Mouse (Mus musculus) thymus, postnatal 14 days (tissue): ENCODE data around the gene Srsf4.
A peak's percentile ranks its signal among the peaks of the same experiment; 100 is the strongest.

ENCODE experiments used
- DNase-seq: peaks from one replicate; pipeline ENCODE4 v3.0.0; 2021

Srsf4 gene

DNA sequence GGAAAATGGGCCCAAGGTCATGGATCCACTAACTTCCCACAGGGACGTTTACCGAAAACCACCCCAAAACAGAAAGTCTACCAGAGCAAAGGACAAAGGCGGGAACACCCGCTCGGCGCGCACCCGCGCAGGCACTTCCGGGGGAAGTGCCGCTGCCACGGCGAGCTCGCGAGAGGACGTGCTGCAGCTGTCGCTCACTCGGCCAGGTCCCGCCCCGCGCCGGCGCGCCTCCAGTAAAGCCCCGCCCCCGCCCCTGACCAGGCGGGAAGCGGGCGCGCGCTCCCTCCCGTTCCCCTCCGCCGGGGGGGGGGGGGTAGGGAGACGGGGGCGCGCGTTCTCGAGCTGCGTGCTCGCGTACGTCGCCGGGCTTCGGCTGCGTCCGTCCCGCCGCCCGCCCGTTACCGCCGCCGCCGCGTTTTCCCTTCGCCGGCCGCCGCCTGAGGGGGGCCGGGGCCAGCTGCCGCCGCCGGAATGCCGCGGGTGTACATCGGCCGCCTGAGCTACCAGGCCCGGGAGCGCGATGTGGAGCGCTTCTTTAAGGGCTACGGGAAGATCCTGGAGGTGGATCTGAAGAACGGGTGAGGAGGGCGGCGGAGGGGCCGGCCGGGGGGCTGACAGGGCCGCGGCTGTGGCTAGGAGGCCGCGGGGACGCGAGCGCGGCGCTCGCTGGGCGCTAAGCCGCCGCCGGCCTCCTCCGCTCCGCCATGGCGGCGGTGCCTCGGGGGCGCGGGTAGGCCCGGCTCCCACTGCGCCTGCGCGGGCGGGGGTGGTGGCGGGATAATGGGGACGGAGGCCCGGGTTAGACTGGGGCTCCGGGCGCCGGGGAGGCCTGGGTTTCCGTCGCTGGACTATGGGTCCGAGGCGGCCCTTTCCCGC lies at the start of gene Srsf4:
Gene Srsf4 (plus strand): TSS at position 325 of the 876 bp plus-strand sequence.
- peak; percentile 96 for DNase-seq

DNA sequence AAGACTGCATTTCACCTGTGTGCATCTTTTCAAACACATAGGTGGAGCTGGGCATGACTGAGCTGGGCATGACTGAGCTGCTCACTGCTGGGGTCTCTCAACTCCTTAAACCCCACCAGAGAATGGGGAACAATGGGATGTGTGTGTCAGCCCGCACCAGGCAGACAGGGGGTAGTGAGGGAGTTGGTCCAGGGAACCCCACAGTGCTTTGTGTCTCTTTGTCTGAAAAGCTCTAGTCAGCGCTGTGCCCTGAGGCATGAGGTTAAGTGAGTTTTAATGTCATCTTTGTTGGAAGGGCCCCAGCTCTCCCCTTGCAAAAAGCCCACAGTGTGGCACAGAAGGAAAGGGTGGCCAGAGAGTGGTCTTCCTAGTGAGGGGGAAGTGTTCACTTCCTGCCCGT lies 48.5 kb upstream of the Srsf4 start:
- DNase-seq: no peak

DNA sequence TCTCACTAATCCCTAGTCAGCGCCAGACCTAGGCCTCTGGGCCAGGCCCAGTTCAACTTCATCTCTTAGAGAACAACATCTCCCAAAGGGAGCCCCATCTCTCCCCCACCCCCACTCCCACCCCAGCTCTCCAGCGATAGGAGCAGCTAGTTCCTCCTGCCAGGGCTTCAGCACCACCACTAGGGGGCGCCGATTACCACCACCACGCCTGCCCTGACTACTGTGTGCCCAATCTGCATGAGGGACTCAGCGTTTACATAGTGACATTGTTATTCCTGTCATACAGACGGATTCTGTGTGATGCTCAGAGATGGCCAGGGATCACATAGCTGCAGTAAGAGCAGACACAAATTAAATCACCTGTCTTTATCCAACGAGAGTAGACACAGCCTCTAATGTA lies 47.6 kb upstream of the Srsf4 start:
- peak; percentile 69 for DNase-seq

GRCm38 (mm10) chr4:131826905-131827304 lies 46.5 kb upstream of the Srsf4 start:
- no peak for DNase-seq

GRCm38 (mm10) chr4:131829123-131829522 lies 44.3 kb upstream of the Srsf4 start:
- DNase-seq: no peak

- no peak for DNase-seq
These were observed 41.8 kb upstream of the Srsf4 start for GRCm38 (mm10) chr4:131831546-131832045.

DNA sequence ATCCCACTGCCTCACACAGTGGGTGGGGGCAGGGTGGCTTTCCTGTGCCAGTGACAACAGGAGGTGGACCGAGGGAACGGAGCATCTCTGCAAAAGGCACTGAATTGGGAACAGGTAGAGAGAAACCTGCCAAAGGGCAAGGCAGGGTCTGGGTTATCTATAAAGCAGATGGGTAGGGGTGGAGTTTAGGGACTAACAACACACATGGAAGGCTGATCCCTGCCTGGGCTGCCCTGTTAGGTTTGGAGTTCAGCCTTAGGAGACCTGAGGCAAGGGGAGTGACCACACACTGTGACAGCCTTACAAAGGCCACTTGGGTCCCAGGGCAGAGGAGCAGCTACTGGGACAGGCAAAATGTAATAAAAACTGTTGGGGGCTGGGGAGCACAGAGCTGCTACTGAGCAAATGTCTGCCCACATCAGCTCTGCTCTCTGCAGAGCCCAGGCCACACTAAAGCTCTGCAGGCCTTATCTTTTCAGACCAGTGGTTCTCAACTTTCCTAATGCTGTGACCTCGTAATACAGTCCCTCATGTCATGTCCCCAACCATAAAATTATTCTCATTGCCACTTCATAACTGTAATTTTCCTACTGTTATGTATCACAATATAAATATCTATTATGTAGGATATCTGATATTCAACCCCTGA lies 40.5 kb upstream of the Srsf4 start:
- DNase-seq: no peak

GRCm38 (mm10) chr4:131833971-131834609 lies 39.3 kb upstream of the Srsf4 start:
- no peak for DNase-seq

- peak; percentile 10 for DNase-seq
These were observed 37.0 kb upstream of the Srsf4 start for GRCm38 (mm10) chr4:131836351-131836881.

GRCm38 (mm10) chr4:131836891-131837491 lies 36.4 kb upstream of the Srsf4 start:
- peak; percentile 30 for DNase-seq

DNA sequence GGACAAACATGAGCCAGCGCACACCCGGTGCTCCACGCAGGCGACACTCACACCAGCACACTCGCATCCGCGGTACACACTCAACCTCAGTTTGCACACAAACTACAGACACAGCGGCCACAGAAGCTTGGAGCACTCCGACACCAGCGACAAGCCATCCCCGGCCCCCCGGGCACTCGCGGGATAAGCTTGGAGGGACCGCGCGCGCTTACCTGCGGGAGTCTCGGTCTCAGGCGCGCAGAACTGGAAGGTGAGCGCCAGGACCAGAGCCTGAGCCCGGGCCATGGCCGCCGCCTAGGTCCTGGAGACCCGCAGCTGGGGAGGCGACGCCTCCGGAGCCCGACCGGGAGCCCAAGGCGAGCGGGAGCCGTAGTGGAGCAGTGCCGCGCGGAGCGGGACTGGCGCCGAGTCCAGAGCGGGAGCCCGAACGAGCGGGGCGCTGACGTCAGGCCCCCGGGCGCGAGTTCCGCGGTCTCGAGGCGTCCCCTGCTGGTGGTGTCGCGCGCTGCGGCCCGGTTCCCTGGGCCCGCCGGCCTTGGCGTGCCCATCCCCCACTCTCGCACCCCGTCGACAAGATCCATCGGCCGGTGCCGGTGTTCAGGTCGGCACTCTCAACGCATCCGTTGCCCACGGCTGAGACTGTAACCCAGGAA lies 35.4 kb upstream of the Srsf4 start, which contains the start of gene Ptpru:
Gene Ptpru (minus strand): TSS at position 417 of the 653 bp plus-strand sequence.
- DNase-seq: peak; percentile 89

- peak; percentile 92 for DNase-seq
These were observed 30.1 kb upstream of the Srsf4 start, which contains the start of gene Mecr for GRCm38 (mm10) chr4:131843290-131843743. TSS of gene Mecr (plus strand) at chr4:131843470.

GRCm38 (mm10) chr4:131845991-131846778 lies 27.2 kb upstream of the Srsf4 start:
- DNase-seq: no peak

- no peak for DNase-seq
These were observed 25.3 kb upstream of the Srsf4 start for GRCm38 (mm10) chr4:131848082-131848481.

- DNase-seq: no peak
These were observed 23.3 kb upstream of the Srsf4 start for GRCm38 (mm10) chr4:131849986-131850638.

- DNase-seq: no peak
These were observed 18.5 kb upstream of the Srsf4 start for GRCm38 (mm10) chr4:131854950-131855349.

- DNase-seq: peak; percentile 86
These were observed 12.7 kb upstream of the Srsf4 start for GRCm38 (mm10) chr4:131860492-131861340.

GRCm38 (mm10) chr4:131861341-131861739 lies 12.1 kb upstream of the Srsf4 start:
- peak; percentile 21 for DNase-seq

DNA sequence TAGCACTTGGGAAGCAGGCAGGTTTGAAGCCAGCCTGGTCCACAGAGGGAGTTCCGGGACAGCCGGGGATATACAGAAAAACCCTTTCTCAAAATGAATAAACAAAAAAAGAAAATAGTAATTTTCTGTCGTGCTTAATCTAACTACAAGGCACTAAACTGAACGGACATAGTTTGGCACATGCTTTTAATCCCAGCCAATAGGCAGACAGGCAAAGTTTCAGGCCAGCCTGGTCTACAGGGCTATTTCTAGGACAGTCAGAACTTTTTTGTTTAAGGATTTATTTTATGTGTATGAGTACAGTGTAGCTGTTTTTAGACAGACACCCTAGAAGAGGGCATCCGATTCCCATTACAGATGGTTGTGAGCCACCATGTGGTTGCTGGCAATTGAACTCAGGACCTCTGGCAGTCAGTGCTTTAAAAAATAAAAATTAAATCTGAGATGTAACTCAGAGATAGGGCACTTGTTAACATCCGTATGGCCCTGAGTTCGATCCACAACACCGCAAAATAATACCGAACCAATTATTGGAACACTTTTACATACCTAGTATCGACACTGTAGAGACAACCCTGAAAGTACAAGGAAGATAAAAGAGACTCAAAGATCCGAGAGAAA lies 635 bp upstream of the Srsf4 start:
- peak; percentile 17 for DNase-seq
